8 mouse cellular contexts compared by ENCODE assay signal in the genomic region with DNA sequence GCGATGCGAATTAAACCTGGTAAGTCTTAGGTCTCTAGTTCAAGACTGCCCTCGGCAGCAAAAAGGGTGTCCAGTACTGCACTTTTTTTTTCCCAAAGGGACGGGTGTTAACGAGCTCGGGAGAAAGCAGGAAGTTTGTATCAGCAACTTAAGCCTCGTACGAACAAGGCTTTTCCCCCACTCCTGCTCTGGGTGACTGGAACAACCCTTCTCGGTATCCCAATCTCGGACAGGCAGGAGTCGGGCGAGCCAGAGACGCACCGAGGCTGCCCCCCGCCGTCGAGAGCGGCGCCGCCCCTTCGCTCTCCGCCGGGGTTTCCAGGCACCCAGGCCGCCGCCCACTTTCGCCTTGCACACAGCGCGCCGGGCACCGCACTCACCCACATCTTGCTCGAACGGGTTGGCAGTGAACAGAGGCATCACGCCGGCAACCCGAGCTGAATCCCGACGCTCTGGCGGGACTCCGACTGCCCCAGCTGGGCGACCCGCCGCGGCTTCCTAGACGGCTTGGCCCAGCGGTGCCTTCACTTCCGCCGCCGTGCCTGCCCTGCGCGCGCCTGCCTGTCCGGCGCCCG. TPM values are rescaled to one million over a fixed set of nuclear protein-coding genes. Genes with fewer than 3 reads are reported as not detected.
A peak's percentile ranks its signal among the peaks of the same experiment; 100 is the strongest.
DNase-seq lines count a peak whose midpoint lies in the region; ATAC-seq lines count a peak whose summit lies in the region.

No protein-coding gene starts in this region.

- H3K36me3 ChIP-seq in embryonic facial prominence, embryonic 12.5 days, result peaks cover 5% of the 10 kb centered on the region; the same call in 1 of the 2 replicates
- H3K36me3 ChIP-seq in liver, embryonic 11.5 days (ENCODE audit: control insufficient read depth, insufficient read depth, low read length), result no peaks in the 10 kb centered on the region; the same call in 1 of the 2 replicates
- H3K36me3 ChIP-seq in neural tube, embryonic 13.5 days, result 0 out of 2 replicates have a peak, but pooled peaks cover 4% of the 10 kb centered on the region

- peak overlapping the region; percentile 78 for H3K9ac ChIP-seq in embryonic facial prominence, embryonic 12.5 days
- peak overlapping the region; percentile 88 for H3K9ac ChIP-seq in liver, embryonic 11.5 days (ENCODE audit: low read depth, low read length)
- H3K9ac ChIP-seq in neural tube, embryonic 13.5 days, result peak overlapping the region; percentile 79

- no peaks in the 10 kb centered on the region for H3K27me3 ChIP-seq in embryonic facial prominence, embryonic 12.5 days
- no peaks in the 10 kb centered on the region for H3K27me3 ChIP-seq in liver, embryonic 11.5 days (replicated peaks; ENCODE audit: control insufficient read depth, insufficient read depth, low read length)
- H3K27me3 ChIP-seq in neural tube, embryonic 13.5 days, result no peaks in the 10 kb centered on the region

- WGBS in embryonic facial prominence, embryonic 12.5 days, result under 1% methylated on average over 53 of the region's 54 CpGs
- under 1% methylated on average over 54 of the region's 54 CpGs for WGBS in liver, embryonic 11.5 days
- under 1% methylated on average over 54 of the region's 54 CpGs for WGBS in neural tube, embryonic 13.5 days

- H3K9me3 ChIP-seq in embryonic facial prominence, embryonic 12.5 days, result no peaks in the 10 kb centered on the region
- no peaks in the 10 kb centered on the region for H3K9me3 ChIP-seq in liver, embryonic 11.5 days (ENCODE audit: control insufficient read depth, low read length)
- no peaks in the 10 kb centered on the region for H3K9me3 ChIP-seq in neural tube, embryonic 13.5 days

- H3K4me2 ChIP-seq in embryonic facial prominence, embryonic 12.5 days (replicated peaks), result peak overlapping the region; percentile 59
- peak overlapping the region; percentile 78 for H3K4me2 ChIP-seq in liver, embryonic 11.5 days
- peak overlapping the region; percentile 58 for H3K4me2 ChIP-seq in neural tube, embryonic 13.5 days

- peak; percentile 94 for ATAC-seq in embryonic facial prominence, embryonic 12.5 days (ENCODE audit: insufficient number of reproducible peaks, insufficient read depth, low FRiP score, low TSS enrichment)
- peak; percentile 89 for ATAC-seq in liver, embryonic 11.5 days (replicated peaks; ENCODE audit: low FRiP score)
- ATAC-seq in neural tube, embryonic 13.5 days (ENCODE audit: low read depth), result peak; percentile 92

- H3K4me1 ChIP-seq in embryonic facial prominence, embryonic 12.5 days, result no peaks in the 10 kb centered on the region
- peaks cover 4% of the 10 kb centered on the region; the same call in 1 of the 2 replicates for H3K4me1 ChIP-seq in liver, embryonic 11.5 days (replicated peaks; ENCODE audit: control insufficient read depth, insufficient read depth, low read length)
- H3K4me1 ChIP-seq in neural tube, embryonic 13.5 days (replicated peaks), result peaks cover 18% of the 10 kb centered on the region

- H3K27ac ChIP-seq in embryonic facial prominence, embryonic 12.5 days, result peak overlapping the region; percentile 93
- peak overlapping the region; percentile 89 for H3K27ac ChIP-seq in liver, embryonic 11.5 days (ENCODE audit: low read depth, low read length)
- H3K27ac ChIP-seq in neural tube, embryonic 13.5 days (replicated peaks), result peak overlapping the region; percentile 93

- DNase-seq in layer of hippocampus, adult 9-11 months, result peak; percentile 78
- no peak for DNase-seq in layer of hippocampus, adult 9-10 months (ENCODE audit: low spot score)
- DNase-seq in NIH3T3 (ENCODE audit: low read depth), result peak; percentile 88
- peak; percentile 81 for DNase-seq in heart, postnatal 4 days
- DNase-seq in liver, embryonic 11.5 days (ENCODE audit: low spot score), result no peak
- DNase-seq in spleen, postnatal 10 days (ENCODE audit: low spot score in 2 of 2), result no peak

- peak overlapping the region; percentile 82 for H3K4me3 ChIP-seq in embryonic facial prominence, embryonic 12.5 days
- peak overlapping the region; percentile 76 for H3K4me3 ChIP-seq in liver, embryonic 11.5 days (ENCODE audit: low read depth, low read length)
- peak overlapping the region; percentile 78 for H3K4me3 ChIP-seq in neural tube, embryonic 13.5 days

RNA-seq across cellular contexts. Expression of a gene that starts 0.3 kb away (rescaled TPM):
- polyA plus RNA-seq in embryonic facial prominence, embryonic 12.5 days (2016; fragmentation: Nextera tagmentation; extraction: Ambion mirVana), result 32.0 and 32.8 TPM in 2 replicates
- total RNA-seq in heart, postnatal 4 days (2021), result 10 to 100 TPM; 31.3 to 32.4 TPM
- 22.2 and 25.5 TPM in 2 replicates for polyA plus RNA-seq in liver, embryonic 11.5 days (2014; fragmentation: Nextera tagmentation; extraction: Ambion mirVana)
- 34.5 and 38.4 TPM in 2 replicates for polyA plus RNA-seq in neural tube, embryonic 13.5 days (2015; fragmentation: Nextera tagmentation; extraction: Ambion mirVana)

Comparison
In these comparisons a context has a peak if more than half of its experiments do, and no peak if none do; other contexts are left out.
1. DNase-seq: peak in layer of hippocampus, adult 9-11 months (single experiment), NIH3T3 (single experiment) and heart, postnatal 4 days (single experiment); none in layer of hippocampus, adult 9-10 months (single experiment), liver, embryonic 11.5 days (single experiment) and spleen, postnatal 10 days (0 of 2).
2. Peak in every context shown above with its lines, with median percentiles within 50 percentile points of each other: ATAC-seq, H3K27ac ChIP-seq, H3K4me2 ChIP-seq, H3K4me3 ChIP-seq and H3K9ac ChIP-seq.